Mouse (Mus musculus): ENCODE measurements around the gene Sorbs2. TPM values are rescaled to one million over a fixed set of nuclear protein-coding genes. Genes with fewer than 3 reads are reported as not detected.

The Sorbs2 gene
- polyA plus RNA-seq, 1 experiment from 2014 or later: 458 TPM

- Histone ChIP-seq H3K9ac (no peak overlapping the region), H3K4me3 (no peak overlapping the region), H3K4me1 (replicated peaks) (peaks cover 13% of the 10 kb centered on the region), H3K27me3 (replicated peaks) (no peaks in the 10 kb centered on the region), H3K4me2 (no peak overlapping the region), H3K27ac (ENCODE audit: poor library complexity, severe bottlenecking) (no peak overlapping the region), H3K9me3 (replicated peaks) (no peaks in the 10 kb centered on the region), H3K36me3 (peaks cover 49% of the 10 kb centered on the region)
- 86% methylated on average over 9 of the region's 9 CpGs for WGBS
- ATAC-seq (ENCODE audit: insufficient number of reproducible peaks, low FRiP score): no peak
Observed at GRCm38 (mm10) chr8:45760622-45761021, 253.0 kb downstream of the Sorbs2 start.

GRCm38 (mm10) chr8:45761053-45761452, 253.5 kb downstream of the Sorbs2 start:
- Histone ChIP-seq H3K4me2 (no peak overlapping the region), H3K36me3 (peaks cover 46% of the 10 kb centered on the region), H3K27ac (ENCODE audit: poor library complexity, severe bottlenecking) (no peak overlapping the region), H3K9ac (no peak overlapping the region), H3K4me3 (no peak overlapping the region), H3K9me3 (replicated peaks) (no peaks in the 10 kb centered on the region), H3K27me3 (replicated peaks) (no peaks in the 10 kb centered on the region), H3K4me1 (replicated peaks) (peaks cover 13% of the 10 kb centered on the region)
- no peak for ATAC-seq (ENCODE audit: insufficient number of reproducible peaks, low FRiP score)
- WGBS: 94% methylated on average over 1 of the region's 1 CpGs

GRCm38 (mm10) chr8:45762982-45763689, 255.5 kb downstream of the Sorbs2 start:
- Histone ChIP-seq H3K27ac (ENCODE audit: poor library complexity, severe bottlenecking) (no peak overlapping the region), H3K27me3 (replicated peaks) (no peaks in the 10 kb centered on the region), H3K9ac (no peak overlapping the region), H3K4me3 (no peak overlapping the region), H3K4me1 (replicated peaks) (peaks cover 13% of the 10 kb centered on the region), H3K9me3 (replicated peaks) (no peaks in the 10 kb centered on the region), H3K4me2 (no peak overlapping the region), H3K36me3 (peaks cover 56% of the 10 kb centered on the region)
- no peak for ATAC-seq (ENCODE audit: insufficient number of reproducible peaks, low FRiP score)
- WGBS: 67% methylated on average over 15 of the region's 15 CpGs

GRCm38 (mm10) chr8:45763690-45764342, 256.2 kb downstream of the Sorbs2 start:
- no peaks in the 10 kb centered on the region for H3K27me3 ChIP-seq (replicated peaks)
- H3K27ac ChIP-seq (ENCODE audit: poor library complexity, severe bottlenecking): peak overlapping the region; percentile 70
- WGBS: 39% methylated on average over 11 of the region's 11 CpGs
- ATAC-seq (ENCODE audit: insufficient number of reproducible peaks, low FRiP score): no peak
- H3K4me3 ChIP-seq: no peak overlapping the region
- peaks cover 13% of the 10 kb centered on the region for H3K4me1 ChIP-seq (replicated peaks)
- H3K9ac ChIP-seq: 0 out of 2 replicates have a peak overlapping the region, but pooled peaks have one; percentile 41
- H3K4me2 ChIP-seq: 0 out of 2 replicates have a peak overlapping the region, but pooled peaks have one; percentile 26
- H3K9me3 ChIP-seq (replicated peaks): no peaks in the 10 kb centered on the region
- peaks cover 55% of the 10 kb centered on the region for H3K36me3 ChIP-seq

- WGBS: 57% methylated on average over 11 of the region's 11 CpGs
- ATAC-seq (ENCODE audit: insufficient number of reproducible peaks, low FRiP score): no peak
- no peak overlapping the region for H3K4me3 ChIP-seq
- H3K27me3 ChIP-seq (replicated peaks): no peaks in the 10 kb centered on the region
- H3K4me2 ChIP-seq: no peak overlapping the region
- H3K36me3 ChIP-seq: peaks cover 61% of the 10 kb centered on the region
- H3K4me1 ChIP-seq (replicated peaks): peaks cover 13% of the 10 kb centered on the region
- H3K27ac ChIP-seq (ENCODE audit: poor library complexity, severe bottlenecking): no peak overlapping the region
- no peak overlapping the region for H3K9ac ChIP-seq
- no peaks in the 10 kb centered on the region for H3K9me3 ChIP-seq (replicated peaks)
Observed at GRCm38 (mm10) chr8:45766138-45766537, 258.6 kb downstream of the Sorbs2 start.

GRCm38 (mm10) chr8:45774841-45775240, 267.3 kb downstream of the Sorbs2 start:
- Histone ChIP-seq H3K27ac (ENCODE audit: poor library complexity, severe bottlenecking) (no peak overlapping the region), H3K36me3 (peaks cover 69% of the 10 kb centered on the region), H3K9me3 (replicated peaks) (no peaks in the 10 kb centered on the region), H3K4me2 (no peak overlapping the region), H3K27me3 (replicated peaks) (no peaks in the 10 kb centered on the region), H3K4me1 (replicated peaks) (no peaks in the 10 kb centered on the region), H3K4me3 (no peak overlapping the region), H3K9ac (no peak overlapping the region)
- WGBS: 83% methylated on average over 5 of the region's 5 CpGs
- no peak for ATAC-seq (ENCODE audit: insufficient number of reproducible peaks, low FRiP score)

- no peak for ATAC-seq (ENCODE audit: insufficient number of reproducible peaks, low FRiP score)
- Histone ChIP-seq H3K9ac (no peak overlapping the region), H3K4me3 (no peak overlapping the region), H3K9me3 (replicated peaks) (no peaks in the 10 kb centered on the region), H3K4me1 (replicated peaks) (no peaks in the 10 kb centered on the region), H3K27me3 (replicated peaks) (no peaks in the 10 kb centered on the region), H3K27ac (ENCODE audit: poor library complexity, severe bottlenecking) (no peak overlapping the region), H3K4me2 (no peak overlapping the region), H3K36me3 (peaks cover 69% of the 10 kb centered on the region)
- WGBS: 88% methylated on average over 7 of the region's 7 CpGs
Observed at GRCm38 (mm10) chr8:45775481-45775880, 267.9 kb downstream of the Sorbs2 start.

- H3K4me3 ChIP-seq: no peak overlapping the region
- no peaks in the 10 kb centered on the region for H3K9me3 ChIP-seq (replicated peaks)
- H3K27ac ChIP-seq (ENCODE audit: poor library complexity, severe bottlenecking): no peak overlapping the region
- no peak overlapping the region for H3K9ac ChIP-seq
- peaks cover 61% of the 10 kb centered on the region for H3K36me3 ChIP-seq
- H3K4me2 ChIP-seq: no peak overlapping the region
- whole genome bisulfite sequencing: 79% methylated on average over 9 of the region's 9 CpGs
- H3K4me1 ChIP-seq (replicated peaks): no peaks in the 10 kb centered on the region
- no peaks in the 10 kb centered on the region for H3K27me3 ChIP-seq (replicated peaks)
- no peak for ATAC-seq (ENCODE audit: insufficient number of reproducible peaks, low FRiP score)
Observed at GRCm38 (mm10) chr8:45776366-45776765, 268.8 kb downstream of the Sorbs2 start.

- Histone ChIP-seq H3K9ac (no peak overlapping the region), H3K27ac (ENCODE audit: poor library complexity, severe bottlenecking) (no peak overlapping the region), H3K9me3 (replicated peaks) (no peaks in the 10 kb centered on the region), H3K4me2 (no peak overlapping the region), H3K36me3 (peaks cover 58% of the 10 kb centered on the region), H3K4me3 (no peak overlapping the region), H3K27me3 (replicated peaks) (no peaks in the 10 kb centered on the region), H3K4me1 (replicated peaks) (no peaks in the 10 kb centered on the region)
- ATAC-seq (ENCODE audit: insufficient number of reproducible peaks, low FRiP score): no peak
- 91% methylated on average over 7 of the region's 7 CpGs for whole genome bisulfite sequencing
Observed at GRCm38 (mm10) chr8:45776977-45777376, 269.4 kb downstream of the Sorbs2 start.

- H3K9me3 ChIP-seq (replicated peaks): no peaks in the 10 kb centered on the region
- no peaks in the 10 kb centered on the region for H3K27me3 ChIP-seq (replicated peaks)
- no peak overlapping the region for H3K4me3 ChIP-seq
- H3K4me1 ChIP-seq (replicated peaks): no peaks in the 10 kb centered on the region
- H3K9ac ChIP-seq: no peak overlapping the region
- ATAC-seq (ENCODE audit: insufficient number of reproducible peaks, low FRiP score): no peak
- H3K36me3 ChIP-seq: peaks cover 64% of the 10 kb centered on the region
- no peak overlapping the region for H3K27ac ChIP-seq (ENCODE audit: poor library complexity, severe bottlenecking)
- WGBS: 49% methylated on average over 4 of the region's 4 CpGs
- H3K4me2 ChIP-seq: no peak overlapping the region
Observed at GRCm38 (mm10) chr8:45780585-45780984, 273.0 kb downstream of the Sorbs2 start.

- WGBS: 81% methylated on average over 3 of the region's 3 CpGs
- H3K9me3 ChIP-seq (replicated peaks): no peaks in the 10 kb centered on the region
Observed at GRCm38 (mm10) chr8:45788610-45789009, 281.0 kb downstream of the Sorbs2 start.

More at GRCm38 (mm10) chr8:45788610-45789009, 281.0 kb downstream of the Sorbs2 start:
- H3K4me2 ChIP-seq: no peak overlapping the region
- ATAC-seq (ENCODE audit: insufficient number of reproducible peaks, low FRiP score): no peak
- H3K4me3 ChIP-seq: no peak overlapping the region
- no peak overlapping the region for H3K27ac ChIP-seq (ENCODE audit: poor library complexity, severe bottlenecking)
- no peaks in the 10 kb centered on the region for H3K4me1 ChIP-seq (replicated peaks)
- no peak overlapping the region for H3K9ac ChIP-seq
- H3K36me3 ChIP-seq: peaks cover 44% of the 10 kb centered on the region
- no peaks in the 10 kb centered on the region for H3K27me3 ChIP-seq (replicated peaks)
